Mouse (Mus musculus) embryonic facial prominence, embryonic 13.5 days (tissue): ENCODE measurements at regions not wholly inside any gene's neighbourhood (a gene's known extent, or its start where the extent isn't known, plus 50 kb on each side); places are given as distances from the start of the nearest gene placed in this dataset.

Experiments used
- ATAC-seq: fragments of 200-750 bp; cut with Nextera tagmentation; 2 replicates; pipeline ENCODE4 v1.8.0; 2017; ENCODE audit warnings: low read depth; ENCODE audit not compliant: insufficient number of reproducible peaks, insufficient read depth, low FRiP score, low TSS enrichment
- H3K27ac ChIP-seq: fragments of 300-500 bp; sonication (generic); 2 replicates; pipeline ENCODE4 v1.5.1; 2015; ENCODE audit warnings: moderate library complexity, mild to moderate bottlenecking, inconsistent platforms
- H3K27me3 ChIP-seq: fragments of 300-500 bp; sonication (generic); 2 replicates; pipeline ENCODE4 v1.6.1; 2015; ENCODE audit warnings: mild to moderate bottlenecking, inconsistent platforms
- H3K36me3 ChIP-seq: fragments of 300-500 bp; sonication (generic); 2 replicates; pipeline ENCODE4 v1.6.1; 2015; ENCODE audit warnings: mild to moderate bottlenecking, inconsistent platforms
- H3K4me1 ChIP-seq: fragments of 300-500 bp; sonication (generic); 2 replicates; pipeline ENCODE4 v1.6.1; 2015; ENCODE audit warnings: inconsistent platforms
- H3K4me2 ChIP-seq: fragments of 300-500 bp; sonication (generic); 2 replicates; pipeline ENCODE4 v1.6.1; 2015; ENCODE audit warnings: moderate library complexity, mild to moderate bottlenecking, inconsistent platforms
- H3K4me3 ChIP-seq: fragments of 300-500 bp; sonication (generic); 2 replicates; pipeline ENCODE4 v1.5.1; 2015; ENCODE audit warnings: mild to moderate bottlenecking, inconsistent platforms
- H3K9ac ChIP-seq: fragments of 300-500 bp; sonication (generic); 2 replicates; pipeline ENCODE4 v1.6.1; 2015; ENCODE audit warnings: mild to moderate bottlenecking, inconsistent platforms
- H3K9me3 ChIP-seq: fragments of 300-500 bp; sonication (generic); 2 replicates; pipeline ENCODE4 v1.6.1; 2016; ENCODE audit warnings: inconsistent platforms
- WGBS: fragments of 180-500 bp; shearing (Covaris S2); methylation state at CpG from one replicate; pipeline ENCODE4 v1.1.7; 2015; ENCODE audit warnings: mixed read lengths; 5-methylcytosine and 5-hydroxymethylcytosine counted together

DNA sequence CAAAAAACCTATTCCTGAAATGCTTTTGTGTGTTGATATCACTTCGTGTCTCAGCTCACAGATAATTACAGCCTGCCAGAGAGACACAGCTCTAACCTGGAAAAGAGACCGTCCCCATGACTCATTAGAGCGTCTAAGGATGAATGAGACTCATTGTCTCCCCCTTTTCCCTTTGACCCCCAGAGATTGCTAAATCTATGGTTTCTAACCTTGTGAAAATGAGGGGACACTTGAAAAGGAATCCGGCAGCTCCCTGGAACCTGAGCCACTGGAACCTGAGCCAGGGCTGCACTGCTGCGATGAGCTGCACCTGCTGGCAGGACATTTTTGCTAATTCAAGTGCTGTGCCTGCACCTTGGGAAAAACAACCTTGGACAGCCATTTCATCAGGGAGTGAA, 234.6 kb downstream of the Sox4 start:
- peaks cover 44% of the 10 kb centered on the region for H3K4me1 ChIP-seq
- 33% methylated on average over 5 of the region's 5 CpGs for WGBS
- ATAC-seq = no peak; the same call in 1 of the 2 replicates

DNA sequence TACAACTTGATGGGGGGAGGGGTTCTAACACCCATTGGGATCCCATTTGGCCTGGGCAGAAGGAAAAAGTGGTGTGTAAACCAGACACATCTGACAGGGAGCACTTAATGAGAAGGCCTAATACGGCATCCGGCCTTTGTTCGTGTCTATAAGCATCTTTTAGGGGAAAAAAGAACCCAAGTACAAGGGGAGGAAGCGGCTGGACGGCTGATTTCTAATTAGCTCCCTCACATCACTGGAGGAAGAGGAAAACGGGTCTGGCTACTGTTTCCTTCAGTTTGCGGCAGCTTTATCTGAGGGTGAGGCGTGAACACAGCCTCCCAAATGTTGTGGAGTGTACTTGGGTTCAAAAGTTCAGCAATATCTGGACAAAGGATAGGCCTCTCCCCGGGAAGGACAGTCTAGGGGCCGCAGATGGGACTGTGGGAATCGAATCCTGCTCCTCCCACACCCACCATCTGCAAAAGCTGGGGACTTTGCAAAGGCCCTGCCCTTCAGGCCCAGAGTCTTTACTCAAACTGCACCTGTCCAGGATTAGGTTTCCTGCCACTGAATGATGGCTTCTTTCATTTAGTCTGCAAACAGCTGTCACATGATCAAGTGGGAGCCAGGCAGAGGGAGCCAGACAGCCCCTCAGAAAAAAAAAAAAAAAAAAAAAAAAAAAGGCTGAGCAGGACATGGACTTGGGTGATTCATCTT, 235.2 kb downstream of the Sox4 start:
- H3K9me3 ChIP-seq = no peaks in the 10 kb centered on the region
- WGBS = 33% methylated on average over 11 of the region's 11 CpGs
- H3K4me3 ChIP-seq = no peak overlapping the region
- H3K36me3 ChIP-seq = no peaks in the 10 kb centered on the region
- ATAC-seq = 0 out of 2 replicates have a peak, but pooled peaks have one; percentile 39
- no peak overlapping the region for H3K4me2 ChIP-seq
- H3K9ac ChIP-seq = no peak overlapping the region
- peaks cover 44% of the 10 kb centered on the region for H3K4me1 ChIP-seq
- H3K27ac ChIP-seq = peak overlapping the region; percentile 62
- no peaks in the 10 kb centered on the region for H3K27me3 ChIP-seq

More for the DNA sequence above, 234.6 kb downstream of the Sox4 start:
- no peaks in the 10 kb centered on the region for H3K9me3 ChIP-seq
- no peaks in the 10 kb centered on the region for H3K27me3 ChIP-seq
- H3K4me3 ChIP-seq = no peak overlapping the region
- no peak overlapping the region for H3K4me2 ChIP-seq
- 0 out of 2 replicates have a peak overlapping the region, but pooled peaks have one; percentile 1 for H3K27ac ChIP-seq
- H3K9ac ChIP-seq = no peak overlapping the region
- no peaks in the 10 kb centered on the region for H3K36me3 ChIP-seq

DNA sequence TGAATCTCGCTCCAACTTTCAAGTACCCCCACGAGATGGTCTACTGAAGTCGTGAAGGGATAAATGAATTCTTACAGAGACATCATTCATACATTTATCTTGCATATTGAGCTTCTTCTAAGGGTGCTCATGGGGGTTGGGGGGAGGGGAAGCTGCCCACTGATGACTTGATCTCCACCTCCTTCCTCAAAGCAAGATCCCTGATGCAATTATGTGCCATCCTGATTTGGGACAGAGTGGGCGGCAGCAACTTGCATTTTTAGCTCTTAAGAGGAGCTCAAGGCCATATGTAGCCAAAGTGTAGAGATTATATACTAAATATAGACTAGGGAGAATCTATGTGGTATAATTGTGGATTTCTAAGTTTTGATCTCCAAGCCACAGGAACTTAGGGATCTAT, 236.1 kb downstream of the Sox4 start:
- Histone ChIP-seq H3K9me3 (no peaks in the 10 kb centered on the region), H3K4me2 (no peak overlapping the region), H3K4me3 (no peak overlapping the region), H3K27me3 (no peaks in the 10 kb centered on the region), H3K36me3 (no peaks in the 10 kb centered on the region), H3K4me1 (peaks cover 48% of the 10 kb centered on the region), H3K27ac (0 out of 2 replicates have a peak overlapping the region, but pooled peaks have one; percentile 62), H3K9ac (no peak overlapping the region)
- no peak for ATAC-seq
- 88% methylated on average over 4 of the region's 4 CpGs for WGBS

- Histone ChIP-seq H3K4me1 (peaks cover 11% of the 10 kb centered on the region; the same call in 1 of the 2 replicates), H3K36me3 (peaks cover 4% of the 10 kb centered on the region; the same call in 1 of the 2 replicates), H3K27ac (no peak overlapping the region), H3K9ac (no peak overlapping the region), H3K4me2 (no peak overlapping the region), H3K27me3 (no peaks in the 10 kb centered on the region), H3K4me3 (no peak overlapping the region), H3K9me3 (no peaks in the 10 kb centered on the region)
- ATAC-seq = no peak
- 62% methylated on average over 7 of the region's 7 CpGs for whole genome bisulfite sequencing
Measured at GRCm38 (mm10) chr13:28709966-28710365, 243.5 kb downstream of the Sox4 start.

- H3K4me2 ChIP-seq = no peak overlapping the region
- WGBS = 63% methylated on average over 1 of the region's 1 CpGs
- H3K9me3 ChIP-seq = no peaks in the 10 kb centered on the region
- no peak overlapping the region for H3K9ac ChIP-seq
- H3K36me3 ChIP-seq = peaks cover 4% of the 10 kb centered on the region; the same call in 1 of the 2 replicates
- H3K4me3 ChIP-seq = no peak overlapping the region
- no peaks in the 10 kb centered on the region for H3K27me3 ChIP-seq
- ATAC-seq = no peak
- H3K4me1 ChIP-seq = peaks cover 30% of the 10 kb centered on the region
- H3K27ac ChIP-seq = no peak overlapping the region
Measured at GRCm38 (mm10) chr13:28701309-28701708, 252.2 kb downstream of the Sox4 start.

DNA sequence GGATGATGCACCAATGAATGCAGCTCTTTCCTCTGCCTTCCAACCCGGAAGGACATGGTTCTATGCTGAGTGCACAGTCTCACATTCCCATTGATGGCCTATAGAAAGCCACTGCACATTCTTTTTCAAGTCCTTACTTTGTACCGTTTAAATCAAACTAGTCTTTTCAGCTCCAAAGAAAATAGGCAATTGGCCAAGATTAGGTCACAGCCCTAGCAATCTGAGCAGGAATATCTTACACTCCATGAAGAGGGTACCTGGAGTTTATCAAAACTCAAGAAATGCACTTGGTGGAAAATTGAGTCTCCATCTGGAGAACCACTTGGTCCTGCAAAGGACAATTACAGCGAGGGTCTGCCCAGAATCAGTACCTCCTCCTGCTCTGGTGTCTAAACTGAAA, 253.4 kb downstream of the Sox4 start:
- Histone ChIP-seq H3K4me1 (peaks cover 39% of the 10 kb centered on the region), H3K9me3 (no peaks in the 10 kb centered on the region), H3K36me3 (peaks cover 2% of the 10 kb centered on the region; the same call in 1 of the 2 replicates), H3K4me3 (no peak overlapping the region), H3K27me3 (no peaks in the 10 kb centered on the region), H3K4me2 (no peak overlapping the region), H3K9ac (no peak overlapping the region), H3K27ac (peak overlapping the region; percentile 5; the same call in 1 of the 2 replicates)
- WGBS = 67% methylated on average over 3 of the region's 3 CpGs
- ATAC-seq = no peak

- no peak for ATAC-seq
- 0 out of 2 replicates have a peak overlapping the region, but pooled peaks have one; percentile 5 for H3K27ac ChIP-seq
- 89% methylated on average over 4 of the region's 4 CpGs for WGBS
- peaks cover 41% of the 10 kb centered on the region for H3K4me1 ChIP-seq
- no peak overlapping the region for H3K4me3 ChIP-seq
- no peaks in the 10 kb centered on the region for H3K36me3 ChIP-seq
- H3K9ac ChIP-seq = no peak overlapping the region
- no peaks in the 10 kb centered on the region for H3K9me3 ChIP-seq
- no peak overlapping the region for H3K4me2 ChIP-seq
- no peaks in the 10 kb centered on the region for H3K27me3 ChIP-seq
Measured at GRCm38 (mm10) chr13:28699490-28700032, 254.0 kb downstream of the Sox4 start.

DNA sequence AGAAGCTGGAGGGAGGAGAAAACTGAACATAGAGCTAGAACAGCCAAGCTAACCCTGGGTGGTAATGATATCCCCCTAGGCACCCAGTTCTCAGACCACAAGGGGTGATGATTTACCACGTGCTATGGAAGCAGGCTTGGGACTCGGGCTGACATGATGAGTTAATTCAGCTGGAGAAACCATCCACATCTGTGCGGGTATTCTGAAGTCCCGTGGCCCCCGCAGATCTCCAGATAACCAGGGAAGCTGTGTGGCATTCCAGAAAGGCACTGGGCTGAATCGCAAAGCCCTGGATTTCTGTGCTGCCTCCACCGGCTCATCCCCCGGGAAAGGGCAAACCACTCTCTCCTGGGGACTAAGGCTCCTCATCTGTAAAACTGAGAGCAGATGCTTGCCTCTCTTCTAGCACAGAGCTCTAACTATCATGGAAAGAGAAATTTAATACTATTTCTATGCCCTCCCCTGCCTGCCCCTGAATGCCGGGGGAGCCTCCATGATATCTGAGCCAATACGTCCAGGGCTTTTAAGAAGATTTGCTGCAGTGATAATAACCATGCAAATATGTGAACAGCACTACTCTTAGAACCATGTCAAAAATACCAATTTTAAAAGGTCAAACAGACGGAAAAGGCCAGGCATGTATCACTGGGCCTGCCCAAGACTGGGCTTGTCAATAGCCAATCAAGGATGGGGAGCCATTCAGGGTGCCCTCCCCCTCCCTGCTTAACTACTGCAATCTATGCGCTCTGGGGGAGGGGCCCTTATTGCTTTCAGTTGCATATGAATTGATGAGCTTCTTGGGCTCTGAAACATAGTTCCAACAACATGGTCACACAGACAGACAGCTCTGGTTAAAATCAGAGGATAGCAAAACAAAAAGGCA, 255.5 kb downstream of the Sox4 start:
- peak overlapping the region; percentile 85 for H3K27ac ChIP-seq
- peak overlapping the region; percentile 1; the same call in 1 of the 2 replicates for H3K4me3 ChIP-seq
- ATAC-seq = peak; percentile 62; the same call in 1 of the 2 replicates
- peak overlapping the region; percentile 35 for H3K4me2 ChIP-seq
- WGBS = 7% methylated on average over 12 of the region's 12 CpGs
- no peaks in the 10 kb centered on the region for H3K27me3 ChIP-seq
- H3K36me3 ChIP-seq = no peaks in the 10 kb centered on the region
- no peaks in the 10 kb centered on the region for H3K9me3 ChIP-seq
- H3K9ac ChIP-seq = 0 out of 2 replicates have a peak overlapping the region, but pooled peaks have one; percentile 41
- H3K4me1 ChIP-seq = peaks cover 48% of the 10 kb centered on the region

DNA sequence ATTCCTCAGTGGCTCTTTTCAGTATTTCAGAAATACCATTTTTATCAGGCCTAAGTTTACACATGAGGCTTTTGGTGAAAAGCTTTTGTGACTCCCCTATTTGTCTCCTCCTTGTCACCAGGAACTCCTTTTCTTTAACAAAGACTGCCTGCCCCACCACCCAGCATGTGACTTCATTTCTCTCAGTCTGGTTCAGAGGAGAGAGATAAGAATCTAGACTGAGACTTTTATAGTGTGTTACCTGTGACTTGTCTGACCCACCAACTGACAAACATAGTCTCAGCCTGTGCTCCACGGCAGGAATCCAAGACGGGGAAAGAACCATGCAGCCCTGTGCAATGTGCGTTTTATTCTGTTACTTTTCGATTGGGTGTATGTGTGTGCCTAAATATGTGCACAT, 260.4 kb downstream of the Sox4 start:
- Histone ChIP-seq H3K9ac (no peak overlapping the region), H3K9me3 (no peaks in the 10 kb centered on the region), H3K27me3 (no peaks in the 10 kb centered on the region), H3K27ac (0 out of 2 replicates have a peak overlapping the region, but pooled peaks have one; percentile 34), H3K36me3 (no peaks in the 10 kb centered on the region), H3K4me2 (no peak overlapping the region), H3K4me3 (no peak overlapping the region), H3K4me1 (peaks cover 74% of the 10 kb centered on the region)
- no peak for ATAC-seq
- WGBS = 61% methylated on average over 4 of the region's 4 CpGs

- Histone ChIP-seq H3K4me3 (no peak overlapping the region), H3K4me2 (no peak overlapping the region), H3K4me1 (peaks cover 69% of the 10 kb centered on the region), H3K27me3 (no peaks in the 10 kb centered on the region), H3K27ac (peak overlapping the region; percentile 44), H3K9me3 (no peaks in the 10 kb centered on the region), H3K9ac (no peak overlapping the region), H3K36me3 (no peaks in the 10 kb centered on the region)
- WGBS = 69% methylated on average over 5 of the region's 5 CpGs
- ATAC-seq = no peak
Measured at GRCm38 (mm10) chr13:28692587-28692986, 260.9 kb downstream of the Sox4 start.

DNA sequence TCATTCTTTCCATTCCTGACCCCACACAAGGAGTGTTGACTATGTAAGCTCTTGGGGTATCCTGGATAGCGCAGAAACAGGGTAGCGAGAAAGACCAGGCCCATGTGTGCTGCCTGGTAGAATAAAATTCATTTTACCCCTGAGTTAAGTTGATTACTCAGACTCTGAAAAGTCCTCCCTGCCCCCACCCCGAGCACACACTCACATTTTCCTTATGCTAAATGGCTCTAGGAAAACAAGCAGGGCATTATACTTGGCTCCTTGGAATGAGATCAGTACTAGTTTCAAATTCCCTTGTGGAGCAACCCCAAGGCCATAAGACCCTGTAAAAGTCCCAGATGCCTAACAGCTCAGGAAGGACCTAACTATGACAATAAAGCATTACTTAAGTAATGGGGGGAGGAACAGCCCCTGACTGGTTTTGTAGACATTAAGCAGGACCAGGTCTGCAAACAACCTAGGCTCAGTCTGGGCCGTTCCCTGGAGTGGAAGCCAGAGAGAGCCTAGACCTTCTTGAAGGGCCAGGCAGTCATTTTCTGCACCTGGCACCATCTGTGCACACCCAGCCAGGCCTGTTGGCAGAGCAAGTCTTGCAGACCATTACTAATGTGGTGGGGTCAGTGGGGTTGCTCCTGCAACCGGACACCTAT, 262.9 kb downstream of the Sox4 start:
- peak; percentile 75 for ATAC-seq
- no peaks in the 10 kb centered on the region for H3K27me3 ChIP-seq
- H3K27ac ChIP-seq = peak overlapping the region; percentile 80
- H3K4me1 ChIP-seq = peaks cover 54% of the 10 kb centered on the region
- H3K36me3 ChIP-seq = no peaks in the 10 kb centered on the region
- no peak overlapping the region for H3K4me2 ChIP-seq
- 31% methylated on average over 5 of the region's 5 CpGs for WGBS
- H3K9me3 ChIP-seq = no peaks in the 10 kb centered on the region
- H3K9ac ChIP-seq = no peak overlapping the region
- no peak overlapping the region for H3K4me3 ChIP-seq
